Mouse (Mus musculus) midbrain, embryonic 14.5 days (tissue): ENCODE measurements at regions not wholly inside any gene's neighbourhood (a gene's known extent, or its start where the extent isn't known, plus 50 kb on each side); places are given as distances from the start of the nearest gene placed in this dataset.

Experiments used
- ATAC-seq: fragments of 200-750 bp; cut with Nextera tagmentation; 2 replicates; pipeline ENCODE4 v1.8.0; 2017; ENCODE audit warnings: moderate number of reproducible peaks, moderate library complexity; ENCODE audit not compliant: low FRiP score, low TSS enrichment
- DNase-seq: peaks from one replicate; pipeline ENCODE4 v3.0.0-alpha.2; 2015
- H3K27ac ChIP-seq: fragments of 300-500 bp; sonication (generic); replicated peaks from 2 replicates; pipeline ENCODE4 v1.5.1; 2014; ENCODE audit warnings: mild to moderate bottlenecking, low read depth, low read length, moderate library complexity
- H3K27me3 ChIP-seq: fragments of 300-500 bp; sonication (generic); 2 replicates; pipeline ENCODE4 v1.6.1; 2014; ENCODE audit warnings: low read length, control low read depth, mixed read lengths; ENCODE audit not compliant: control insufficient read depth, insufficient read depth
- H3K36me3 ChIP-seq: fragments of 300-500 bp; sonication (generic); 2 replicates; pipeline ENCODE4 v1.6.1; 2014; ENCODE audit warnings: low read length, control low read depth; ENCODE audit not compliant: control insufficient read depth, insufficient read depth
- H3K4me1 ChIP-seq: fragments of 300-500 bp; sonication (generic); 2 replicates; pipeline ENCODE4 v1.6.1; 2014; ENCODE audit warnings: mild to moderate bottlenecking, antibody characterized with exemption, low read length, control low read depth; ENCODE audit not compliant: control insufficient read depth, insufficient read depth
- H3K4me2 ChIP-seq: fragments of 300-500 bp; sonication (generic); 2 replicates; pipeline ENCODE4 v1.6.1; 2014; ENCODE audit warnings: mild to moderate bottlenecking, low read length, moderate library complexity
- H3K4me3 ChIP-seq: fragments of 300-500 bp; sonication (generic); replicated peaks from 2 replicates; pipeline ENCODE4 v1.5.1; 2014; ENCODE audit warnings: low read depth, low read length
- H3K9ac ChIP-seq: fragments of 300-500 bp; sonication (generic); replicated peaks from 2 replicates; pipeline ENCODE4 v1.6.1; 2014; ENCODE audit warnings: mild to moderate bottlenecking, low read length, moderate library complexity
- H3K9me3 ChIP-seq: fragments of 300-500 bp; sonication (generic); 2 replicates; pipeline ENCODE4 v1.6.1; 2016; ENCODE audit warnings: low read length, control low read depth, mixed read lengths; ENCODE audit not compliant: control insufficient read depth
- WGBS: fragments of 180-500 bp; shearing (Covaris S2); extraction: QIAGEN DNeasy Blood & Tissue Kit; methylation state at CpG from one replicate; pipeline ENCODE4 v1.1.7; 2014; 5-methylcytosine and 5-hydroxymethylcytosine counted together

- H3K9ac ChIP-seq, result no peak overlapping the region
- peak; percentile 54 for DNase-seq
- H3K4me3 ChIP-seq, result no peak overlapping the region
- no peaks in the 10 kb centered on the region for H3K27me3 ChIP-seq
- H3K9me3 ChIP-seq, result no peaks in the 10 kb centered on the region
- no peak overlapping the region for H3K4me2 ChIP-seq
- H3K36me3 ChIP-seq, result no peaks in the 10 kb centered on the region
- no peaks in the 10 kb centered on the region for H3K4me1 ChIP-seq
- H3K27ac ChIP-seq, result no peak overlapping the region
- ATAC-seq, result no peak; the same call in 1 of the 2 replicates
Observed at GRCm38 (mm10) chr15:44035900-44036299, 3901.7 kb downstream of the 9330182O14Rik start.

GRCm38 (mm10) chr15:44037893-44038292 lies 3903.7 kb downstream of the 9330182O14Rik start:
- Histone ChIP-seq H3K27ac (no peak overlapping the region), H3K36me3 (no peaks in the 10 kb centered on the region), H3K4me1 (no peaks in the 10 kb centered on the region), H3K4me3 (no peak overlapping the region), H3K27me3 (no peaks in the 10 kb centered on the region), H3K4me2 (no peak overlapping the region), H3K9ac (no peak overlapping the region), H3K9me3 (no peaks in the 10 kb centered on the region)
- no peak for DNase-seq
- no peak for ATAC-seq

- H3K4me2 ChIP-seq, result no peak overlapping the region
- H3K27ac ChIP-seq, result no peak overlapping the region
- H3K27me3 ChIP-seq, result no peaks in the 10 kb centered on the region
- H3K9me3 ChIP-seq, result no peaks in the 10 kb centered on the region
- ATAC-seq, result no peak
- H3K4me1 ChIP-seq, result no peaks in the 10 kb centered on the region
- no peaks in the 10 kb centered on the region for H3K36me3 ChIP-seq
- H3K4me3 ChIP-seq, result no peak overlapping the region
- no peak overlapping the region for H3K9ac ChIP-seq
- no peak for DNase-seq
- WGBS, result 84% methylated on average over 1 of the region's 1 CpGs
Observed at GRCm38 (mm10) chr15:44050565-44051274, 3916.6 kb downstream of the 9330182O14Rik start.

GRCm38 (mm10) chr15:44064855-44065254 lies 3930.7 kb downstream of the 9330182O14Rik start:
- Histone ChIP-seq H3K4me2 (no peak overlapping the region), H3K9ac (no peak overlapping the region), H3K4me1 (no peaks in the 10 kb centered on the region), H3K4me3 (no peak overlapping the region), H3K27me3 (no peaks in the 10 kb centered on the region), H3K36me3 (no peaks in the 10 kb centered on the region), H3K9me3 (no peaks in the 10 kb centered on the region), H3K27ac (no peak overlapping the region)
- 91% methylated on average over 2 of the region's 2 CpGs for WGBS
- ATAC-seq (no peak), DNase-seq (no peak)

GRCm38 (mm10) chr15:44083680-44084079 lies 3949.5 kb downstream of the 9330182O14Rik start:
- no peaks in the 10 kb centered on the region for H3K36me3 ChIP-seq
- H3K4me1 ChIP-seq, result no peaks in the 10 kb centered on the region
- no peak overlapping the region for H3K9ac ChIP-seq
- H3K27me3 ChIP-seq, result no peaks in the 10 kb centered on the region
- 94% methylated on average over 1 of the region's 1 CpGs for WGBS
- no peak overlapping the region for H3K4me2 ChIP-seq
- no peak overlapping the region for H3K27ac ChIP-seq
- no peak for ATAC-seq
- H3K9me3 ChIP-seq, result no peaks in the 10 kb centered on the region
- DNase-seq, result no peak
- H3K4me3 ChIP-seq, result no peak overlapping the region

- WGBS, result 78% methylated on average over 2 of the region's 2 CpGs
- no peak for DNase-seq
Observed at GRCm38 (mm10) chr15:44112328-44112944, 3978.3 kb downstream of the 9330182O14Rik start.

GRCm38 (mm10) chr15:44134213-44134612 lies 4000.0 kb downstream of the 9330182O14Rik start:
- WGBS, result 80% methylated on average over 1 of the region's 1 CpGs
- DNase-seq (no peak), ATAC-seq (0 out of 2 replicates have a peak, but pooled peaks have one; percentile 31)
- no peaks in the 10 kb centered on the region for H3K27me3 ChIP-seq
- H3K4me3 ChIP-seq, result no peak overlapping the region
- no peaks in the 10 kb centered on the region for H3K4me1 ChIP-seq
- no peaks in the 10 kb centered on the region for H3K9me3 ChIP-seq
- no peak overlapping the region for H3K9ac ChIP-seq
- H3K36me3 ChIP-seq, result no peaks in the 10 kb centered on the region
- H3K4me2 ChIP-seq, result no peak overlapping the region
- H3K27ac ChIP-seq, result no peak overlapping the region

More at GRCm38 (mm10) chr15:44112328-44112944, 3978.3 kb downstream of the 9330182O14Rik start:
- no peaks in the 10 kb centered on the region for H3K27me3 ChIP-seq
- no peaks in the 10 kb centered on the region for H3K36me3 ChIP-seq
- H3K4me2 ChIP-seq, result no peak overlapping the region
- ATAC-seq, result no peak
- no peak overlapping the region for H3K9ac ChIP-seq
- no peaks in the 10 kb centered on the region for H3K4me1 ChIP-seq
- H3K4me3 ChIP-seq, result no peak overlapping the region
- no peaks in the 10 kb centered on the region for H3K9me3 ChIP-seq
- H3K27ac ChIP-seq, result no peak overlapping the region
